Mouse (Mus musculus) common myeloid progenitor, adult 5-6 weeks (primary cell): ENCODE measurements around the gene Nelfcd. TPM values are rescaled to one million over a fixed set of nuclear protein-coding genes. Genes with fewer than 3 reads are reported as not detected.

Source experiments
- ATAC-seq: replicated peaks from 2 replicates; pipeline ENCODE4 v1.8.0; 2016; ENCODE audit warnings: low read depth, mild to moderate bottlenecking, moderate TSS enrichment, inconsistent platforms; ENCODE audit not compliant: poor library complexity, severe bottlenecking
- total RNA-seq: library from RNA; stranded (forward); fragments of 200-1000, 187-1606 nt; gene quantifications from 2 replicates; pipeline ENCODE4 v1.2.3, GENCODE M21; 2017

Nelfcd gene
- total RNA-seq, 1 experiment from 2014 or later: 39.3 TPM

DNA sequence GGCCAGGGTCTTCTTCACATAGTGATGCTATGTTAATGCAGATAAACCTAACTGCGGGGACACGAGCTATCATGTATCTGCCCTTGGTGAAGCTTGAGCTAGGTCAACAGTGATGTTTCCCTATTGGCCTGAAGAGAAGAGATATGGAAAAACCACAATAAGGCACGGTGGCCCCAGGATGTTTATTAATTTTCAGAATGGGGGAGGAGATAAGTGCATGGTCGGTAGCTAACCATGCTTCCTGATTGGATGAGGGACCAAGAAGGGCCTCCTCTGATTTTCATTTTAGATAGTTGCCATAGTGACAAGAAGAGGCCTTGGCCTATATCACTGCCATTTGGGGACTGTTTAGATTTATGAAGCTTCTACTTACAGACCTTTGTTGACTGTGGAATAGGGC, 54.7 kb downstream of the Nelfcd start:
- peak; percentile 23; the same call in 1 of the 2 replicates for ATAC-seq

DNA sequence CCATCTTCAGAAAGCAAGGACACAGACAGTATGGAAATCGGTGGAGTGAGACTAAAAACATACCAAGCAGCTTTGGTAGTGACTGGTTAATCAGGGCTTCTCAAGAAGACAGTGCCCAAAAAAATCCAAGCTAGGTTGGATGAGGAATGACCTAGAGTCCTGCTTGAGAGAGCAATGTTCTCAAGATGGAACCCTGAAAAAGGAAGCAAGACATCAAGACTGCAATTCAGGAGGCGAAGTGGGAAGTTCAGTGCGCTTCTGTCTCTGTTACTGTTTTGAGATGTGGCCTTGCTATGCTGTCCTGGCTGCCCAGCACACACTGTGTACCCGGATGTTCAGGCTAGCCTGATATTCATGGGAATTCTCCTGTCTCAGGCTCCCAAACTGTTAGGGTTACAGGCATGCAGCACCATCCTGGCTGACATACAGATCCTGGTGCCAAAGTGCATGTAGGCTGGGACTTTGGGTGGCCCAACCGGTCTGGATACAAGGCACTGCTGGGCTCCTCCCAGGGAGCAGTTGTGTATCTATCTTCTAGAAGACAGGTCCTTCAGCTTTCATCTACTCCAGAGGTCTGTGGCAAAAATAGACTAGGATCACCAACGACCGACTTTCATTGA, 55.3 kb downstream of the Nelfcd start:
- ATAC-seq: no peak

DNA sequence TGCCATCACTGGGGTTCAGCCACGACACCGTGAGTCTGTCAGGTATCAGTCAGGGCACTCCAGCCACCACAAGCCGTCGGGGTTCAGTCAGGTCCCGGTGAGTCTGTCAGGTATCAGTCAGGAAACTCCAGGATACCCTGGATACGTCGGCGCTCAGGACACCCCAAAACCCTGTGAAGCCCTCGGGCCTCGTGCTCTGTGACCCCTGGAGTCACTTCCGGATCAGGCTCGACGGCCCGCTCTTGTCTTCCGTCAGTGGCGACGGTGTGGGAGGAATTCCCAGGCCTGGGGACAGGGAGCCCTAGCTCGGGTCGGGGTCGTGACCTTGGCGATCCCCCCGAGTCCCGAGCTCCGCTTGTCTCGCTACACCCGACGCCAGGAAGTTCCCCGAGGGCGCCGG, 56.8 kb downstream of the Nelfcd start:
- peak; percentile 1; the same call in 1 of the 2 replicates for ATAC-seq

DNA sequence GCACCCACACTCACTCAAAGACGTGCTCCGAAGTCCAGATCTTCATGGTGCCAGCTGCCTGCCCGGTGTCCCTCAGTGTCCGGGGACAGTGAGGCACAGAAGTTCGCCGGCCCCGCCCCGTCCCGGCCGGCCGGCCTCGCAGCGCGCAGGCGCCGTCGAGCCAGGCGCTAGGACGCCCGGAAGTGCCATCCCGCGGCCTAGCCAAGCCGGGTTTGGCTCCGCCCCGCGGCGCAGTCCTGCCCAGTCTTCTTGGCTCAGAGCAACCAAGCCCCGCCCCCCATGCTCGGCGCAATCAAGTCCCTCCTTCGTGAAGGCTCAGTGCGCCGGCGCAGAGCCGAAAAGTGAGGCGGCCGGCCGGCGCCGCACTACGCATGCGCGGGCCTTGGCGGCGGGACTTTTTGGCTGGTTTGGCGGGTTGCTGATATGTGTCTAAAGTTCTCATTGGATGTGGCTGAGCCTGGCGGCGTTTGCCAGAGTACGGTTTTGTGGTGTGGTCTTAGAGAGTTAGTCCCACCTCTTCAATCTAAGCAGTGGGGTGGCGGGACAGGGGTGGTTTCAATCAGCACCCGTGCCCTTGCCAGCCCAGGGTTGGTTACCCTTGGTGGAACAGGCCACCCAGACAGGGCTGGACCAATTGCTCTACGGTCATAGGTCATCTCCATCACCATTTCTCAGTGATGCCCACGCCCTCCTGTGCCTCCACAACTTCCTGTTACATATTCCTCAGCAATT, 57.4 kb downstream of the Nelfcd start, which contains the start of gene Prelid3b:
TSS of gene Prelid3b (minus strand) at position 264 of the 732 bp plus-strand sequence.
- ATAC-seq: peak; percentile 83

DNA sequence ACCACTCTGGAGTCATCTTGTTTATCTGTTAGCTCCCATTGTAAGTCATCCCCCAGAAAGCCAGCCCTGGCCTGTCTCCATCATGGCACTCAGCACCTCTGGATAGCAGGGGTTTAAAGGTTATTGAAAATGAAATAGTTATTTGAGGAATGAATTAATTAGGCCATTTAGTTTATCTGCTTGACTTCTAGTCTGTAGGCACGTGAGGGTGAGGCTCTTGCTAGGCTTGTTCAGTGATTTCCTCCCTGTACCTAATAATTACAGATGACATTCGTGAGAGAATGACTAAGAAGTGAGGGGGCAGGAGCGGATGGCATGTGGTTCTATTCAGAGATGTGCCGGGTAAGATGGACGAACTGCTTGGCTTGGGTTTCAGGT, 57.9 kb downstream of the Nelfcd start:
- no peak for ATAC-seq

Other genes with a start within 250 kb of the Nelfcd start
- gene Gnas, start 131.5 kb upstream of the Nelfcd start, total RNA-seq: 226 and 282 TPM in 2 replicates
- gene Gm20721, start 69.1 kb upstream of the Nelfcd start, total RNA-seq: 10.9 and 17.9 TPM in 2 replicates
- gene Ctsz, start 23.2 kb downstream of the Nelfcd start, total RNA-seq: 104 and 125 TPM in 2 replicates
- gene Tubb1, start 34.9 kb downstream of the Nelfcd start, total RNA-seq: 2.0 TPM in 1 of 2 replicates, not detected in the other
- gene Atp5e, start 48.3 kb downstream of the Nelfcd start, total RNA-seq: 252 and 315 TPM in 2 replicates
- 130 and 142 TPM in 2 replicates for gene Prelid3b, start 57.3 kb downstream of the Nelfcd start, total RNA-seq
- 2.8 and 4.2 TPM in 2 replicates for gene Zfp831, start 227.7 kb downstream of the Nelfcd start, total RNA-seq